Mouse (Mus musculus): ENCODE results near the gene Hydin. TPM values are rescaled to one million over a fixed set of nuclear protein-coding genes. Genes with fewer than 3 reads are reported as not detected.
"Not testable (repeated sequence)": the region's sequence is repeated elsewhere in the genome, so short reads cannot be mapped to it uniquely, and the experiment has no call there.

Hydin gene
- polyA plus RNA-seq, 1 experiment from 2014 or later: 0.36 TPM

GRCm38 (mm10) chr8:110525229-110525628 is 258.5 kb downstream of the Hydin start:
- Histone ChIP-seq H3K27ac (ENCODE audit: low read depth, low read length) (no peak overlapping the region), H3K36me3 (ENCODE audit: control insufficient read depth, insufficient read depth, low read length) (no peaks in the 10 kb centered on the region), H3K4me3 (ENCODE audit: low read depth, low read length) (no peak overlapping the region), H3K9me3 (ENCODE audit: control insufficient read depth, low read length) (no peaks in the 10 kb centered on the region), H3K9ac (ENCODE audit: low read depth, low read length) (no peak overlapping the region), H3K27me3 (ENCODE audit: control insufficient read depth, insufficient read depth, low read length) (no peaks in the 10 kb centered on the region), H3K4me1 (replicated peaks; ENCODE audit: control insufficient read depth, insufficient read depth, low read length) (no peaks in the 10 kb centered on the region), H3K4me2 (replicated peaks; ENCODE audit: low read depth, low read length) (no peak overlapping the region)
- ATAC-seq (ENCODE audit: low FRiP score) (no peak), DNase-seq (ENCODE audit: low spot score) (no peak)
- 71% methylated on average over 15 of the region's 15 CpGs for WGBS

GRCm38 (mm10) chr8:110530008-110530762 is 263.4 kb downstream of the Hydin start:
- H3K4me3 ChIP-seq (ENCODE audit: low read depth, low read length): no peak overlapping the region
- DNase-seq (ENCODE audit: low spot score): no peak
- H3K9ac ChIP-seq (ENCODE audit: low read depth, low read length): no peak overlapping the region
- no peak overlapping the region for H3K4me2 ChIP-seq (replicated peaks; ENCODE audit: low read depth, low read length)
- no peak overlapping the region for H3K27ac ChIP-seq (ENCODE audit: low read depth, low read length)
- no peaks in the 10 kb centered on the region for H3K4me1 ChIP-seq (replicated peaks; ENCODE audit: control insufficient read depth, insufficient read depth, low read length)
- WGBS: 79% methylated on average over 8 of the region's 8 CpGs
- no peak for ATAC-seq (ENCODE audit: low FRiP score)
- no peaks in the 10 kb centered on the region for H3K36me3 ChIP-seq (ENCODE audit: control insufficient read depth, insufficient read depth, low read length)
- no peaks in the 10 kb centered on the region for H3K9me3 ChIP-seq (ENCODE audit: control insufficient read depth, low read length)
- no peaks in the 10 kb centered on the region for H3K27me3 ChIP-seq (ENCODE audit: control insufficient read depth, insufficient read depth, low read length)

- H3K36me3 ChIP-seq (ENCODE audit: control insufficient read depth, insufficient read depth, low read length): no peaks in the 10 kb centered on the region
- no peak for DNase-seq (ENCODE audit: low spot score)
- H3K4me3 ChIP-seq (ENCODE audit: low read depth, low read length): no peak overlapping the region
- H3K27me3 ChIP-seq (ENCODE audit: control insufficient read depth, insufficient read depth, low read length): no peaks in the 10 kb centered on the region
- no peaks in the 10 kb centered on the region for H3K9me3 ChIP-seq (ENCODE audit: control insufficient read depth, low read length)
- no peak overlapping the region for H3K27ac ChIP-seq (ENCODE audit: low read depth, low read length)
- no peaks in the 10 kb centered on the region for H3K4me1 ChIP-seq (replicated peaks; ENCODE audit: control insufficient read depth, insufficient read depth, low read length)
- H3K9ac ChIP-seq (ENCODE audit: low read depth, low read length): no peak overlapping the region
- 83% methylated on average over 6 of the region's 6 CpGs for WGBS
- no peak for ATAC-seq (ENCODE audit: low FRiP score)
- H3K4me2 ChIP-seq (replicated peaks; ENCODE audit: low read depth, low read length): no peak overlapping the region
Measured at GRCm38 (mm10) chr8:110533781-110534180, 267.0 kb downstream of the Hydin start.

GRCm38 (mm10) chr8:110537849-110538248 is 271.1 kb downstream of the Hydin start:
- Histone ChIP-seq H3K4me1 (replicated peaks; ENCODE audit: control insufficient read depth, insufficient read depth, low read length) (no peaks in the 10 kb centered on the region), H3K4me2 (replicated peaks; ENCODE audit: low read depth, low read length) (no peak overlapping the region), H3K27ac (ENCODE audit: low read depth, low read length) (no peak overlapping the region), H3K36me3 (ENCODE audit: control insufficient read depth, insufficient read depth, low read length) (no peaks in the 10 kb centered on the region), H3K9ac (ENCODE audit: low read depth, low read length) (no peak overlapping the region), H3K4me3 (ENCODE audit: low read depth, low read length) (no peak overlapping the region), H3K27me3 (ENCODE audit: control insufficient read depth, insufficient read depth, low read length) (no peaks in the 10 kb centered on the region), H3K9me3 (ENCODE audit: control insufficient read depth, low read length) (no peaks in the 10 kb centered on the region)
- DNase-seq (ENCODE audit: low spot score) (no peak), ATAC-seq (ENCODE audit: low FRiP score) (no peak)
- 90% methylated on average over 4 of the region's 4 CpGs for WGBS

- H3K4me3 ChIP-seq (ENCODE audit: low read depth, low read length): no peak overlapping the region
- H3K4me1 ChIP-seq (replicated peaks; ENCODE audit: control insufficient read depth, insufficient read depth, low read length): no peaks in the 10 kb centered on the region
- H3K9me3 ChIP-seq (ENCODE audit: control insufficient read depth, low read length): 0 out of 2 replicates have a peak, but pooled peaks cover 3% of the 10 kb centered on the region
- H3K36me3 ChIP-seq (ENCODE audit: control insufficient read depth, insufficient read depth, low read length): no peaks in the 10 kb centered on the region
- DNase-seq (ENCODE audit: low spot score) (no peak), ATAC-seq (ENCODE audit: low FRiP score) (no peak)
- no peak overlapping the region for H3K4me2 ChIP-seq (replicated peaks; ENCODE audit: low read depth, low read length)
- no peaks in the 10 kb centered on the region for H3K27me3 ChIP-seq (ENCODE audit: control insufficient read depth, insufficient read depth, low read length)
- WGBS: 81% methylated on average over 1 of the region's 1 CpGs
- H3K9ac ChIP-seq (ENCODE audit: low read depth, low read length): no peak overlapping the region
- no peak overlapping the region for H3K27ac ChIP-seq (ENCODE audit: low read depth, low read length)
Measured at GRCm38 (mm10) chr8:110550343-110550742, 283.6 kb downstream of the Hydin start.

GRCm38 (mm10) chr8:110552111-110552510 is 285.3 kb downstream of the Hydin start:
- not testable (repeated sequence) for H3K27ac ChIP-seq (ENCODE audit: low read depth, low read length); H3K4me1 ChIP-seq (replicated peaks; ENCODE audit: control insufficient read depth, insufficient read depth, low read length); DNase-seq (ENCODE audit: low spot score); H3K27me3 ChIP-seq (ENCODE audit: control insufficient read depth, insufficient read depth, low read length); H3K9ac ChIP-seq (ENCODE audit: low read depth, low read length); H3K4me3 ChIP-seq (ENCODE audit: low read depth, low read length); H3K4me2 ChIP-seq (replicated peaks; ENCODE audit: low read depth, low read length); ATAC-seq (ENCODE audit: low FRiP score); H3K9me3 ChIP-seq (ENCODE audit: control insufficient read depth, low read length); H3K36me3 ChIP-seq (ENCODE audit: control insufficient read depth, insufficient read depth, low read length)

- WGBS: 78% methylated on average over 9 of the region's 9 CpGs
- Histone ChIP-seq H3K9ac (ENCODE audit: low read depth, low read length) (no peak overlapping the region), H3K4me1 (replicated peaks; ENCODE audit: control insufficient read depth, insufficient read depth, low read length) (no peaks in the 10 kb centered on the region), H3K27me3 (ENCODE audit: control insufficient read depth, insufficient read depth, low read length) (no peaks in the 10 kb centered on the region), H3K4me3 (ENCODE audit: low read depth, low read length) (no peak overlapping the region), H3K4me2 (replicated peaks; ENCODE audit: low read depth, low read length) (no peak overlapping the region), H3K9me3 (ENCODE audit: control insufficient read depth, low read length) (no peaks in the 10 kb centered on the region), H3K27ac (ENCODE audit: low read depth, low read length) (no peak overlapping the region), H3K36me3 (ENCODE audit: control insufficient read depth, insufficient read depth, low read length) (no peaks in the 10 kb centered on the region)
- ATAC-seq (ENCODE audit: low FRiP score): no peak
- no peak for DNase-seq (ENCODE audit: low spot score)
Measured at GRCm38 (mm10) chr8:110592641-110593040, 325.9 kb downstream of the Hydin start.

- Histone ChIP-seq H3K4me2 (replicated peaks; ENCODE audit: low read depth, low read length) (no peak overlapping the region), H3K9ac (ENCODE audit: low read depth, low read length) (no peak overlapping the region), H3K27me3 (ENCODE audit: control insufficient read depth, insufficient read depth, low read length) (no peaks in the 10 kb centered on the region), H3K4me1 (replicated peaks; ENCODE audit: control insufficient read depth, insufficient read depth, low read length) (no peaks in the 10 kb centered on the region), H3K36me3 (ENCODE audit: control insufficient read depth, insufficient read depth, low read length) (no peaks in the 10 kb centered on the region), H3K4me3 (ENCODE audit: low read depth, low read length) (no peak overlapping the region), H3K27ac (ENCODE audit: low read depth, low read length) (no peak overlapping the region), H3K9me3 (ENCODE audit: control insufficient read depth, low read length) (no peaks in the 10 kb centered on the region)
- ATAC-seq (ENCODE audit: low FRiP score) (no peak), DNase-seq (ENCODE audit: low spot score) (no peak)
- WGBS: 87% methylated on average over 6 of the region's 6 CpGs
Measured at GRCm38 (mm10) chr8:110594164-110594563, 327.4 kb downstream of the Hydin start.

GRCm38 (mm10) chr8:110604556-110604955 is 337.8 kb downstream of the Hydin start:
- Histone ChIP-seq H3K27me3 (ENCODE audit: control insufficient read depth, insufficient read depth, low read length) (no peaks in the 10 kb centered on the region), H3K9ac (ENCODE audit: low read depth, low read length) (no peak overlapping the region), H3K4me3 (ENCODE audit: low read depth, low read length) (no peak overlapping the region), H3K27ac (ENCODE audit: low read depth, low read length) (no peak overlapping the region), H3K4me2 (replicated peaks; ENCODE audit: low read depth, low read length) (no peak overlapping the region), H3K9me3 (ENCODE audit: control insufficient read depth, low read length) (no peaks in the 10 kb centered on the region), H3K36me3 (ENCODE audit: control insufficient read depth, insufficient read depth, low read length) (no peaks in the 10 kb centered on the region), H3K4me1 (replicated peaks; ENCODE audit: control insufficient read depth, insufficient read depth, low read length) (no peaks in the 10 kb centered on the region)
- DNase-seq (ENCODE audit: low spot score) (peak; percentile 71), ATAC-seq (ENCODE audit: low FRiP score) (no peak)
- WGBS: 10% methylated on average over 1 of the region's 1 CpGs

All from hindbrain, embryonic 11.5 days (tissue).